ENCODE assay signal across 14 mouse cellular contexts in genomic region chr13:49470806-49471205, GRCm38 (mm10). TPM values are rescaled to one million over a fixed set of nuclear protein-coding genes. Genes with fewer than 3 reads are reported as not detected.
DNase-seq lines count a peak whose midpoint lies in the region; ATAC-seq and TF ChIP-seq lines count a peak whose summit lies in the region.
"Had no signal": no experiment of that assay in that cellular context is flagged by ENCODE, and none has a peak within 500 bp of the region (broad histone marks: within the 10 kb centered on the region; RNA-seq: fewer than 3 reads in every experiment).

No protein-coding gene starts in this region.

- H3K27me3 ChIP-seq in heart, adult 2 months (ENCODE audit: control insufficient read depth, insufficient read depth, low read length): no peaks in the 10 kb centered on the region
- no peaks in the 10 kb centered on the region for H3K27me3 ChIP-seq in heart, embryonic 10.5 days (ENCODE audit: insufficient read depth, poor library complexity, severe bottlenecking)
- no peaks in the 10 kb centered on the region for H3K27me3 ChIP-seq in lung, postnatal 0 days (replicated peaks; ENCODE audit: insufficient read depth, low read length)
- no peaks in the 10 kb centered on the region for H3K27me3 ChIP-seq in kidney, embryonic 14.5 days (ENCODE audit: control insufficient read depth, insufficient read depth, low read length)
- H3K27me3 ChIP-seq: midbrain, embryonic 12.5 days had no signal

- peak overlapping the region; percentile 64 for H3K27ac ChIP-seq in heart, adult 2 months
- H3K27ac ChIP-seq in heart, embryonic 10.5 days: no peak overlapping the region
- 0 out of 2 replicates have a peak overlapping the region, but pooled peaks have one; percentile 26 for H3K27ac ChIP-seq in lung, postnatal 0 days (ENCODE audit: low read length)
- H3K27ac ChIP-seq in kidney, embryonic 14.5 days (ENCODE audit: low read depth, low read length): no peak overlapping the region
- H3K27ac ChIP-seq: midbrain, embryonic 12.5 days had no signal

- no peaks in the 10 kb centered on the region for H3K79me2 ChIP-seq in heart, adult 2 months (replicated peaks; ENCODE audit: control insufficient read depth, insufficient read depth, low read length)

- no peak overlapping the region for H3K4me2 ChIP-seq in lung, postnatal 0 days (replicated peaks; ENCODE audit: low read depth, low read length)
- H3K4me2 ChIP-seq in kidney, embryonic 14.5 days (replicated peaks; ENCODE audit: low read depth, low read length): no peak overlapping the region
- H3K4me2 ChIP-seq: midbrain, embryonic 12.5 days had no signal

- no peak for TF ChIP-seq CTCF in heart, adult 2 months (IDR thresholded peaks at IDR 0.05)
- TF ChIP-seq CTCF in lung, postnatal 0 days (IDR thresholded peaks at IDR 0.05): no peak

- no peak for ATAC-seq in lung, postnatal 0 days
- ATAC-seq in kidney, embryonic 14.5 days (ENCODE audit: low FRiP score, low TSS enrichment): no peak
- ATAC-seq: hindbrain, embryonic 16.5 days had no signal

- intact Hi-C loops in heart, adult 2 months (cut with DNase I): no loop called here

- H3K9ac ChIP-seq in heart, adult 2 months (ENCODE audit: low read depth, low read length): no peak overlapping the region
- H3K9ac ChIP-seq in lung, postnatal 0 days (replicated peaks; ENCODE audit: low read depth): no peak overlapping the region
- H3K9ac ChIP-seq in kidney, embryonic 14.5 days (ENCODE audit: low read depth, low read length): no peak overlapping the region
- H3K9ac ChIP-seq: midbrain, embryonic 12.5 days had no signal

- H3K9me3 ChIP-seq in heart, embryonic 10.5 days: no peaks in the 10 kb centered on the region
- H3K9me3 ChIP-seq in lung, postnatal 0 days (ENCODE audit: low read length): no peaks in the 10 kb centered on the region
- no peaks in the 10 kb centered on the region for H3K9me3 ChIP-seq in kidney, embryonic 14.5 days (ENCODE audit: control insufficient read depth, low read length)
- H3K9me3 ChIP-seq: midbrain, embryonic 12.5 days had no signal

- DNase-seq in adrenal gland, postnatal 10 days: peak; percentile 37
- no peak for DNase-seq in adrenal gland, adult 8-10 months
- DNase-seq in heart, adult 2 months: peak; percentile 57 to 71
- DNase-seq in heart, embryonic 10.5 days (ENCODE audit: low spot score): no peak
- peak; percentile 31 to 45 for DNase-seq in adrenal gland, postnatal 36 days
- peak; percentile 45 for DNase-seq in lung, postnatal 0 days (ENCODE audit: low spot score)
- DNase-seq in thymus, postnatal 25 days: no peak
- DNase-seq: kidney, adult 8-10 months; layer of hippocampus, adult 9-11 months; retina, postnatal 1 day had no signal

- peak; percentile 43; the same call in 1 of the 2 replicates for TF ChIP-seq EP300 in heart, adult 2 months (IDR thresholded peaks at IDR 0.05; ENCODE audit: insufficient read depth, low read depth, low read length)
- no peak for TF ChIP-seq EP300 in lung, postnatal 0 days (IDR thresholded peaks at IDR 0.05)

- 22% methylated on average over 4 of the region's 4 CpGs for WGBS in heart, adult 2 months
- WGBS in heart, embryonic 10.5 days: 80% methylated on average over 4 of the region's 4 CpGs
- 56% methylated on average over 4 of the region's 4 CpGs for WGBS in lung, postnatal 0 days
- WGBS in kidney, embryonic 14.5 days: 77% methylated on average over 4 of the region's 4 CpGs

- H3K4me3 ChIP-seq in heart, adult 2 months: no peak overlapping the region
- no peak overlapping the region for H3K4me3 ChIP-seq in heart, embryonic 10.5 days
- H3K4me3 ChIP-seq in lung, postnatal 0 days (ENCODE audit: low read depth, low read length): no peak overlapping the region
- no peak overlapping the region for H3K4me3 ChIP-seq in kidney, embryonic 14.5 days (ENCODE audit: low read length)
- H3K4me3 ChIP-seq: midbrain, embryonic 12.5 days had no signal

- H3K36me3 ChIP-seq in heart, adult 2 months (ENCODE audit: control insufficient read depth, insufficient read depth, low read length): peaks cover 6% of the 10 kb centered on the region
- H3K36me3 ChIP-seq in heart, embryonic 10.5 days: no peaks in the 10 kb centered on the region
- H3K36me3 ChIP-seq in lung, postnatal 0 days (ENCODE audit: insufficient read depth, low read length): no peaks in the 10 kb centered on the region
- 0 out of 2 replicates have a peak, but pooled peaks cover 2% of the 10 kb centered on the region for H3K36me3 ChIP-seq in kidney, embryonic 14.5 days (ENCODE audit: control insufficient read depth, insufficient read depth, low read length)
- H3K36me3 ChIP-seq: midbrain, embryonic 12.5 days had no signal

- peaks cover 19% of the 10 kb centered on the region for H3K4me1 ChIP-seq in heart, adult 2 months (ENCODE audit: control insufficient read depth, insufficient read depth, low read length)
- no peaks in the 10 kb centered on the region for H3K4me1 ChIP-seq in heart, embryonic 10.5 days
- H3K4me1 ChIP-seq in lung, postnatal 0 days (ENCODE audit: insufficient read depth, low read depth, low read length): no peaks in the 10 kb centered on the region; the same call in 1 of the 2 replicates
- H3K4me1 ChIP-seq in kidney, embryonic 14.5 days (ENCODE audit: control insufficient read depth, insufficient read depth, low read length): no peaks in the 10 kb centered on the region
- H3K4me1 ChIP-seq: midbrain, embryonic 12.5 days had no signal

- no peak for TF ChIP-seq POLR2A in heart, adult 2 months (IDR thresholded peaks at IDR 0.05; ENCODE audit: insufficient read depth, low read depth, low read length)

RNA-seq across cellular contexts. Expression of gene Tes3-ps, which starts 22.3 kb away (rescaled TPM):
- total RNA-seq in adrenal gland, postnatal 10 days (2021): 1 to 10 TPM; 1.1 to 1.3 TPM
- 1 to 10 TPM; 1.5 to 2.2 (median 1.7) TPM for total RNA-seq in adrenal gland, adult 8-10 months (2022)
- 1 to 10 TPM in 1 of 2 experiments, under 1 TPM in 1; 0.99 to 1.4 TPM for total RNA-seq in heart, adult 2 months (2021)
- 0.08 and 0.09 TPM in 2 replicates for polyA plus RNA-seq in heart, adult 2 months (2012; rRNA removed)
- polyA plus RNA-seq in heart, embryonic 10.5 days (2016; fragmentation: Nextera tagmentation; extraction: Ambion mirVana): 0.68 and 0.90 TPM in 2 replicates
- 1 to 10 TPM; 1.5 to 1.7 TPM for total RNA-seq in adrenal gland, postnatal 36 days (2021)
- 0.35 and 0.49 TPM in 2 replicates for polyA plus RNA-seq in lung, postnatal 0 days (2015; fragmentation: Nextera tagmentation; extraction: Ambion mirVana)
- 1.1 and 1.6 TPM in 2 replicates for polyA plus RNA-seq in kidney, embryonic 14.5 days (2014; fragmentation: Nextera tagmentation; extraction: Ambion mirVana)
- polyA plus RNA-seq: spleen, adult 2 months had no signal

RNA-seq across cellular contexts. Expression of gene Ecm2, which starts 33.8 kb away (rescaled TPM):
- 10 to 100 TPM; 10.0 to 10.9 TPM for total RNA-seq in adrenal gland, postnatal 10 days (2021)
- 10 to 100 TPM in 1 of 4 experiments, 1 to 10 TPM in 3; 6.0 to 10.1 (median 7.9) TPM for total RNA-seq in adrenal gland, adult 8-10 months (2022)
- 10 to 100 TPM; 13.4 to 15.4 TPM for total RNA-seq in heart, adult 2 months (2021)
- 8.2 and 14.8 TPM in 2 replicates for polyA plus RNA-seq in heart, adult 2 months (2012; rRNA removed)
- 0.63 and 0.84 TPM in 2 replicates for polyA plus RNA-seq in heart, embryonic 10.5 days (2016; fragmentation: Nextera tagmentation; extraction: Ambion mirVana)
- total RNA-seq in adrenal gland, postnatal 36 days (2021): 1 to 10 TPM; 6.7 to 6.9 TPM
- 3.1 and 3.6 TPM in 2 replicates for polyA plus RNA-seq in lung, postnatal 0 days (2015; fragmentation: Nextera tagmentation; extraction: Ambion mirVana)
- 0.61 and 0.93 TPM in 2 replicates for polyA plus RNA-seq in kidney, embryonic 14.5 days (2014; fragmentation: Nextera tagmentation; extraction: Ambion mirVana)

RNA-seq across cellular contexts. Expression of gene Ippk, which starts 49.8 kb away (rescaled TPM):
- 10 to 100 TPM; 13.1 to 23.5 TPM for total RNA-seq in adrenal gland, postnatal 10 days (2021)
- 10 to 100 TPM; 38.1 to 43.5 (median 39.4) TPM for total RNA-seq in adrenal gland, adult 8-10 months (2022)
- total RNA-seq in heart, adult 2 months (2021): 1 to 10 TPM; 6.7 to 7.3 TPM
- 4.3 and 6.9 TPM in 2 replicates for polyA plus RNA-seq in heart, adult 2 months (2012; rRNA removed)
- polyA plus RNA-seq in heart, embryonic 10.5 days (2016; fragmentation: Nextera tagmentation; extraction: Ambion mirVana): 15.8 and 18.5 TPM in 2 replicates
- total RNA-seq in adrenal gland, postnatal 36 days (2021): 10 to 100 TPM; 33.1 to 49.4 TPM
- 12.0 and 12.6 TPM in 2 replicates for polyA plus RNA-seq in lung, postnatal 0 days (2015; fragmentation: Nextera tagmentation; extraction: Ambion mirVana)
- polyA plus RNA-seq in kidney, embryonic 14.5 days (2014; fragmentation: Nextera tagmentation; extraction: Ambion mirVana): 8.0 and 16.8 TPM in 2 replicates

Comparison
In these comparisons a context has a peak if more than half of its experiments do, and no peak if none do; other contexts are left out.
1. DNase-seq: peak in adrenal gland, postnatal 10 days (single experiment), heart, adult 2 months (2 of 2), adrenal gland, postnatal 36 days (2 of 2) and lung, postnatal 0 days (single experiment); none in adrenal gland, adult 8-10 months (single experiment), heart, embryonic 10.5 days (single experiment) and thymus, postnatal 25 days (single experiment).
2. H3K27ac ChIP-seq: peak in heart, adult 2 months (single experiment) and lung, postnatal 0 days (single experiment); none in heart, embryonic 10.5 days (single experiment) and kidney, embryonic 14.5 days (single experiment).